Mouse (Mus musculus) bone marrow macrophage, adult 2 months (primary cell): ENCODE measurements around the gene 4930469K13Rik.

Source experiments
- CTCF ChIP-seq: IDR thresholded peaks from 2 replicates; pipeline ENCODE4 v1.5.1; 2012; ENCODE audit warnings: low read depth, mild to moderate bottlenecking, low read length, moderate library complexity
- POLR2A ChIP-seq: IDR thresholded peaks from 2 replicates; pipeline ENCODE4 v1.6.1; 2012; ENCODE audit warnings: mild to moderate bottlenecking, low read depth, low read length, borderline replicate concordance

GRCm38 (mm10) chr11:34046767-34047541 is 51.4 kb downstream of the 4930469K13Rik start, which contains the start of gene Lcp2:
- TF ChIP-seq CTCF (no peak), POLR2A (no peak)
